Mouse (Mus musculus) heart, postnatal 36 days (tissue): ENCODE measurements around the gene Pigk. TPM values are rescaled to one million over a fixed set of nuclear protein-coding genes. Genes with fewer than 3 reads are reported as not detected.
"Not testable (repeated sequence)": the region's sequence is repeated elsewhere in the genome, so short reads cannot be mapped to it uniquely, and the experiment has no call there.

Source experiments
- DNase-seq, 2 experiments: peaks; one replicate each; pipeline ENCODE4 v3.0.0; 2021 to 2022
- intact Hi-C: fragments of 180-260 bp; cut with DNase I; formaldehyde crosslinking; loops from one replicate; pipeline ENCODE4 v1.15.1; 2025
- total RNA-seq, 2 experiments: library from RNA; stranded (reverse); gene quantifications; 2 replicates each; pipeline ENCODE4 v1.2.3; 2021

Pigk gene
- total RNA-seq, result 10 to 100 TPM; 25.0 to 25.4 TPM

- peak; percentile 92 to 93 for DNase-seq
- intact Hi-C loops, result loop anchor here (5.0 to 10.0 kb wide), 3 partner anchors 33 to 319 kb away; partner anchors contain the start of gene Zzz3
Measured at GRCm38 (mm10) chr3:152713991-152714902, at the start of gene Pigk. Pigk (plus strand) TSS chr3:152714100.

- no peak for DNase-seq
- intact Hi-C loops, result no loop called here
Measured at GRCm38 (mm10) chr3:152666991-152667355, 46.9 kb upstream of the Pigk start.

- no peak for DNase-seq
- intact Hi-C loops, result no loop called here
Measured at GRCm38 (mm10) chr3:152667356-152668211, 46.3 kb upstream of the Pigk start.

- no peak for DNase-seq
- intact Hi-C loops, result no loop called here
Measured at GRCm38 (mm10) chr3:152668239-152668638, 45.7 kb upstream of the Pigk start, which contains the start of gene Ak5. Ak5 (minus strand) TSS chr3:152668360.

GRCm38 (mm10) chr3:152668793-152669192, 45.1 kb upstream of the Pigk start:
- no peak for DNase-seq
- intact Hi-C loops, result no loop called here

GRCm38 (mm10) chr3:152669783-152670182, 44.1 kb upstream of the Pigk start:
- DNase-seq, result no peak
- intact Hi-C loops, result no loop called here

GRCm38 (mm10) chr3:152674663-152675062, 39.2 kb upstream of the Pigk start:
- no peak for DNase-seq
- intact Hi-C loops, result no loop called here

- intact Hi-C loops, result no loop called here
- DNase-seq, result no peak
Measured at GRCm38 (mm10) chr3:152688532-152688931, 25.4 kb upstream of the Pigk start.

- intact Hi-C loops, result no loop called here
- DNase-seq, result no peak
Measured at GRCm38 (mm10) chr3:152689105-152689504, 24.8 kb upstream of the Pigk start.

GRCm38 (mm10) chr3:152694950-152695349, 18.9 kb upstream of the Pigk start:
- no peak for DNase-seq
- intact Hi-C loops, result no loop called here

- intact Hi-C loops, result no loop called here
Measured at GRCm38 (mm10) chr3:152698017-152698416, 15.9 kb upstream of the Pigk start.

GRCm38 (mm10) chr3:152699261-152699660, 14.6 kb upstream of the Pigk start:
- intact Hi-C loops, result no loop called here
- DNase-seq, result no peak

More at GRCm38 (mm10) chr3:152698017-152698416, 15.9 kb upstream of the Pigk start:
- no peak for DNase-seq

- intact Hi-C loops, result not testable (repeated sequence)
Measured at GRCm38 (mm10) chr3:152701536-152701935, 12.4 kb upstream of the Pigk start.

GRCm38 (mm10) chr3:152702274-152702843, 11.5 kb upstream of the Pigk start:
- intact Hi-C loops, result no loop called here
- no peak for DNase-seq

More at GRCm38 (mm10) chr3:152701536-152701935, 12.4 kb upstream of the Pigk start:
- not testable (repeated sequence) for DNase-seq

GRCm38 (mm10) chr3:152705826-152706225, 8.1 kb upstream of the Pigk start:
- DNase-seq, result no peak
- intact Hi-C loops, result no loop called here

GRCm38 (mm10) chr3:152706901-152707300, 7.0 kb upstream of the Pigk start:
- intact Hi-C loops, result no loop called here
- no peak for DNase-seq

- intact Hi-C loops, result no loop called here
- no peak for DNase-seq
Measured at GRCm38 (mm10) chr3:152707321-152707823, 6.5 kb upstream of the Pigk start.

- no peak for DNase-seq
- intact Hi-C loops, result loop anchor here (5.0 to 10.0 kb wide), 3 partner anchors 37 to 315 kb away; partner anchors contain the start of gene Zzz3
Measured at GRCm38 (mm10) chr3:152709936-152710335, 4.0 kb upstream of the Pigk start.

GRCm38 (mm10) chr3:152712957-152713356, 943 bp upstream of the Pigk start:
- intact Hi-C loops, result loop anchor here (5.0 to 10.0 kb wide), 3 partner anchors 34 to 318 kb away; partner anchors contain the start of gene Zzz3
- no peak for DNase-seq

- DNase-seq, result no peak
- intact Hi-C loops, result no loop called here
Measured at GRCm38 (mm10) chr3:152721301-152721700, 7.4 kb downstream of the Pigk start.
